Mouse (Mus musculus) hindbrain, embryonic 11.5 days (tissue): ENCODE results near the gene Taf15. TPM values are rescaled to one million over a fixed set of nuclear protein-coding genes. Genes with fewer than 3 reads are reported as not detected.
A peak's percentile ranks its signal among the peaks of the same experiment; 100 is the strongest.

Experiments used
- ATAC-seq: fragments of 200-750 bp; cut with Nextera tagmentation; 2 replicates; pipeline ENCODE4 v1.8.0; 2017; ENCODE audit warnings: mild to moderate bottlenecking, moderate TSS enrichment, moderate library complexity; ENCODE audit not compliant: low FRiP score
- DNase-seq: peaks from one replicate; pipeline ENCODE4 v3.0.0-alpha.2; 2015; ENCODE audit warnings: low spot score
- H3K27ac ChIP-seq: fragments of 300-500 bp; sonication (generic); 2 replicates; pipeline ENCODE4 v1.5.1; 2014; ENCODE audit warnings: mild to moderate bottlenecking, low read depth, low read length
- H3K27me3 ChIP-seq: fragments of 300-500 bp; sonication (generic); 2 replicates; pipeline ENCODE4 v1.6.1; 2014; ENCODE audit warnings: mild to moderate bottlenecking, low read length, moderate library complexity, mixed read lengths; ENCODE audit not compliant: control insufficient read depth, insufficient read depth
- H3K36me3 ChIP-seq: fragments of 300-500 bp; sonication (generic); 2 replicates; pipeline ENCODE4 v1.6.1; 2014; ENCODE audit warnings: mild to moderate bottlenecking, low read length, moderate library complexity, mixed read lengths; ENCODE audit not compliant: control insufficient read depth, insufficient read depth
- H3K4me1 ChIP-seq: fragments of 300-500 bp; sonication (generic); replicated peaks from 2 replicates; pipeline ENCODE4 v1.6.1; 2014; ENCODE audit warnings: low read length, mixed read lengths; ENCODE audit not compliant: control insufficient read depth, insufficient read depth
- H3K4me2 ChIP-seq: fragments of 300-500 bp; sonication (generic); replicated peaks from 2 replicates; pipeline ENCODE4 v1.6.1; 2014; ENCODE audit warnings: mild to moderate bottlenecking, low read depth, low read length
- H3K4me3 ChIP-seq: fragments of 300-500 bp; sonication (generic); 2 replicates; pipeline ENCODE4 v1.5.1; 2014; ENCODE audit warnings: low read depth, low read length
- H3K9ac ChIP-seq: fragments of 300-500 bp; sonication (generic); 2 replicates; pipeline ENCODE4 v1.6.1; 2014; ENCODE audit warnings: low read depth, low read length
- H3K9me3 ChIP-seq: fragments of 300-500 bp; sonication (generic); 2 replicates; pipeline ENCODE4 v1.6.1; 2016; ENCODE audit warnings: low read length; ENCODE audit not compliant: control insufficient read depth
- WGBS: fragments of 180-500 bp; shearing (Covaris S2); extraction: QIAGEN DNeasy Blood & Tissue Kit; methylation state at CpG from one replicate; pipeline ENCODE4 v1.1.7; 2014; 5-methylcytosine and 5-hydroxymethylcytosine counted together
- polyA plus RNA-seq: library from polyadenylated mRNA; unstranded; fragments of >200 nt; fragmentation: Nextera tagmentation; extraction: Ambion mirVana; gene quantifications from 2 replicates; pipeline ENCODE4 v1.2.1, GENCODE M21; 2014

Taf15 gene
- polyA plus RNA-seq, 1 experiment from 2014 or later = 26.6 TPM

GRCm38 (mm10) chr11:83465976-83466375, 6.9 kb upstream of the Taf15 start:
- no peak overlapping the region for H3K4me3 ChIP-seq
- H3K4me2 ChIP-seq = no peak overlapping the region
- H3K9ac ChIP-seq = no peak overlapping the region
- ATAC-seq = no peak
- H3K36me3 ChIP-seq = no peaks in the 10 kb centered on the region
- peaks cover 19% of the 10 kb centered on the region for H3K27me3 ChIP-seq
- DNase-seq = no peak
- 38% methylated on average over 2 of the region's 2 CpGs for WGBS
- H3K9me3 ChIP-seq = no peaks in the 10 kb centered on the region
- H3K27ac ChIP-seq = no peak overlapping the region
- H3K4me1 ChIP-seq = no peaks in the 10 kb centered on the region; the same call in 1 of the 2 replicates

DNA sequence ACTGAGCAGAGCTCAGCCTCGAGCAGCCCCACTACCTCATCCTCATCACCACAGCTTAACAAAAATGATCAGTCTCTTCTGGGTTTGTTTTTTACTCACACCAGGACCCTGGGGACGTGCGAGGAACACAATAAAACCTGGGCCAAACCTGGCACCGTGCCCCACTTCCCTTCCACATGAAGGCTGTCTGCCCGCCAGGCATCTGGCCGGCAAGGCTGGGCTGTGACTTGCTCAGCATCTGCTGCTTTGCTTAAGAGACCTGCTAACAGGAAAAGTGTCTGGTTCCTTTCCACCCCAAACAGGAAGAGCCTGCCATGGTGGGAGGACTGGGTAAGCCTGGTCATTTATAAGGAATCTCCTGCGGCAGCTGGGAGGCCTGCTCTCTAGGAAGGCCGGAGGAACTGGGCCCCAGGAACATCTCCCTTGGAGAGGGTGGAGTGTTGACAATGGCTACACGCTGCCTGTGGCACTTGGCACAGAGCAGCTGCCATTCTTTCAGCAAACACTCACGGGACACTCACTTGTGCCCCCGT, 5.7 kb upstream of the Taf15 start:
- H3K4me3 ChIP-seq = no peak overlapping the region
- H3K9ac ChIP-seq = no peak overlapping the region
- H3K27me3 ChIP-seq = peaks cover 14% of the 10 kb centered on the region
- no peak overlapping the region for H3K27ac ChIP-seq
- H3K36me3 ChIP-seq = no peaks in the 10 kb centered on the region
- DNase-seq (no peak), ATAC-seq (no peak)
- WGBS = 71% methylated on average over 11 of the region's 11 CpGs
- no peaks in the 10 kb centered on the region; the same call in 1 of the 2 replicates for H3K4me1 ChIP-seq
- no peaks in the 10 kb centered on the region for H3K9me3 ChIP-seq
- no peak overlapping the region for H3K4me2 ChIP-seq

GRCm38 (mm10) chr11:83468765-83469164, 4.1 kb upstream of the Taf15 start:
- H3K4me2 ChIP-seq = no peak overlapping the region
- H3K27me3 ChIP-seq = peaks cover 7% of the 10 kb centered on the region; the same call in 1 of the 2 replicates
- no peaks in the 10 kb centered on the region for H3K36me3 ChIP-seq
- H3K9ac ChIP-seq = no peak overlapping the region
- ATAC-seq (no peak), DNase-seq (no peak)
- 88% methylated on average over 3 of the region's 3 CpGs for WGBS
- H3K27ac ChIP-seq = no peak overlapping the region
- no peaks in the 10 kb centered on the region for H3K4me1 ChIP-seq
- no peaks in the 10 kb centered on the region for H3K9me3 ChIP-seq
- H3K4me3 ChIP-seq = no peak overlapping the region

DNA sequence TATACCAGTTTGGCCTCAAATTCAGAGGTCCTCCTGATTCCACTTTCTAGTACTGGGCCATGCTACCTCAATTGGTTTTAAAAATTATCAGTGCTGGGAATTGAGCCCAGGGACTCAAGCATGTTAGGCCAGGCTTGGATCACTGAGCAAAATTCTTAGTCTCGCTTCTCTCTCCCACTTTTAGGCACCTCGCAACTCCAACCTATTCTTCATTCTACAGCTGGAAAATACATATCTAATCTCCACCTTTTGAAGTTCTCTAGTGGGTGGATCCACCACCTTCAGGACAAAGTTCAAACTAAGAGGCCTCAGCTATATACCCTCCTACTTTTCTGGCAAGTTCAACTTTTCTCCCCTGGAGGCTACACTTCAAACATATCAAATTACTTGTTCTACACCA, 1.1 kb upstream of the Taf15 start:
- Histone ChIP-seq H3K27ac (no peak overlapping the region), H3K4me3 (no peak overlapping the region), H3K36me3 (no peaks in the 10 kb centered on the region), H3K4me2 (no peak overlapping the region; the same call in 1 of the 2 replicates), H3K27me3 (no peaks in the 10 kb centered on the region; the same call in 1 of the 2 replicates), H3K9me3 (no peaks in the 10 kb centered on the region), H3K4me1 (no peaks in the 10 kb centered on the region), H3K9ac (no peak overlapping the region)
- no peak for DNase-seq
- WGBS = 82% methylated on average over 2 of the region's 2 CpGs
- ATAC-seq = no peak

DNA sequence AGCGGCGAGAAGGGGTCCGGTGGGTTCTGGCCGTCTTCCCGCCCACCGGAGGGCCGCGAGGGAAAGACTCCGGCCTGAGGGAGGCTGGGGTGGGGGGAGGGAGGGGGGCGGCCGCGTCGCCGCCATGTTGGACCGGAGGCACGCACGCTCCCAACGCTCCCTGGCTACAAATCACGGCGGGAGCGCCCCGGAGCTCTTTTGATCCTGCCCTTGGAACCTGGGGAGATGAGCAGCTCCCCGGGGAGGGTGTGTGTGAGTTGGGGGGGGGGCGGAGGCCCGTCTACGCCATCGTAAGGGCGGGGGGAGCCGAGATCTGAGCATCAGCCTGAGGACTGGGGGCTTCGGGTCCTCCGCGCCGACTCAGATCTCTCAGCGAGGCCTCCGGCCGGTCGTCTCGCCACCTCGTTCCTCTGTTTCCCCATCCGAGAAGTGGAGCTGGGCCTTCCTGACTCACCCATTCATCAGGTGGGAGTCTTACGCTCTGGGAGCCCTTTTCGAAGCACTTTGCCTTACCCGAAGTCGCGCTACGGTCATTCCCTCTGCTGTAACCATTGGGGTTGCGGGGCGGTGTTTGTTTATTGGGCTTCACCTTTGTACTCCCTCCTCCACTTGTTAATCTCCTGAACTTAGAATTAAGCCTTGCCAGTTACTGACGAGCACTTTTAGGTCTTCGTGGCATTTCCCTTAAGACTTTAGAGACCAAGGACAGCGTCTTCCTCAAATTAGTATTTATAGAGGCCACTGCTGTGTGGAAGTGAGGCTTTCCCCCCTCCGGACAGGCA, 540 bp downstream of the Taf15 start:
- ATAC-seq = peak; percentile 89
- H3K4me2 ChIP-seq = peak overlapping the region; percentile 57
- DNase-seq = no peak

DNA sequence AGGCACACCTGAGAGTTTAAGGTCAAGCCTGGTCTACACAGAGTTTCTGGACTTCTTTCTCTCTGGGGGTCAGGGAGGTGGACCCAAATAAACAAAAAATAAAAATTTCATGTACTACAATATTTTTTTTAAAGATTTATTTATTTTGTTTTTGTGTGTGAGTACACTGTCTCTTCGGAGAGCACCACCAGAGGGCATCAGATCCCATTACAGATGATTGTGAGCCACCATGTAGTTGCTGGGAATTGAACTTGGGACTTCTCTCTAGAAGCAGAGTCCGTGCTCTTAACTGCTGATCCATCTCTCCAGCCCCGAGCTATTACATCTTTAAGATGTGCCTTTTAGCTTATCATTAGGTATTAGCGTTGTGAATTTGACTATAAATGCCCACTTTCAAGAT, 18.6 kb downstream of the Taf15 start:
- ATAC-seq = no peak
- Histone ChIP-seq H3K9ac (no peak overlapping the region), H3K36me3 (0 out of 2 replicates have a peak, but pooled peaks cover 4% of the 10 kb centered on the region), H3K4me3 (no peak overlapping the region), H3K4me2 (no peak overlapping the region), H3K4me1 (no peaks in the 10 kb centered on the region), H3K27me3 (no peaks in the 10 kb centered on the region), H3K9me3 (no peaks in the 10 kb centered on the region), H3K27ac (no peak overlapping the region)
- 86% methylated on average over 4 of the region's 4 CpGs for WGBS
- DNase-seq = no peak

More for the DNA sequence above, 540 bp downstream of the Taf15 start:
- Histone ChIP-seq H3K4me3 (peak overlapping the region; percentile 84), H3K9me3 (no peaks in the 10 kb centered on the region), H3K27ac (peak overlapping the region; percentile 98), H3K9ac (peak overlapping the region; percentile 89), H3K36me3 (0 out of 2 replicates have a peak, but pooled peaks cover 3% of the 10 kb centered on the region), H3K4me1 (no peaks in the 10 kb centered on the region), H3K27me3 (no peaks in the 10 kb centered on the region; the same call in 1 of the 2 replicates)
- under 1% methylated on average over 49 of the region's 52 CpGs for WGBS

- no peak overlapping the region for H3K27ac ChIP-seq
- 69% methylated on average over 2 of the region's 2 CpGs for WGBS
- H3K4me3 ChIP-seq = no peak overlapping the region
- no peaks in the 10 kb centered on the region for H3K4me1 ChIP-seq
- ATAC-seq (no peak), DNase-seq (no peak)
- H3K4me2 ChIP-seq = no peak overlapping the region
- no peak overlapping the region for H3K9ac ChIP-seq
- no peaks in the 10 kb centered on the region for H3K9me3 ChIP-seq
- H3K36me3 ChIP-seq = no peaks in the 10 kb centered on the region
- no peaks in the 10 kb centered on the region for H3K27me3 ChIP-seq
These were observed 22.7 kb downstream of the Taf15 start for GRCm38 (mm10) chr11:83495571-83495970.

DNA sequence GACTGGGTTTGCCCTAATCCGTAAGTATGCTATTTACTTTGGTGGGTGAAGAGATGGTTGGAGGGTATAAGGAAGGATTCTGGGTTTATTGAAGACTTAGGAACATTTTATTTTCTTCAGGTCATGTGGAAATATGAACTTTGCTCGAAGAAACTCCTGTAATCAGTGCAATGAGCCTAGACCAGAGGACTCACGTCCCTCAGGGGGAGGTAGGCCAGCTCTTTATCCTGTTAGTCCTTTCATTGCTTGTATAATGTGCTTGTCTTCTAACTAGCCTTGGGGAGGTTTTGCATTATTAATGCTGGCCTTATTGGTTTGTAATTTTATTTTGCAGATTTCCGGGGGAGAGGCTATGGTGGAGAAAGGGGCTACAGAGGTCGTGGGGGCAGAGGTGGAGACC, 31.4 kb downstream of the Taf15 start:
- H3K9ac ChIP-seq = no peak overlapping the region
- H3K4me2 ChIP-seq = no peak overlapping the region
- no peaks in the 10 kb centered on the region for H3K9me3 ChIP-seq
- no peak overlapping the region for H3K27ac ChIP-seq
- no peak for ATAC-seq
- peaks cover 10% of the 10 kb centered on the region for H3K36me3 ChIP-seq
- no peak overlapping the region for H3K4me3 ChIP-seq
- no peaks in the 10 kb centered on the region for H3K4me1 ChIP-seq
- H3K27me3 ChIP-seq = no peaks in the 10 kb centered on the region
- no peak for DNase-seq
- 90% methylated on average over 5 of the region's 5 CpGs for WGBS

GRCm38 (mm10) chr11:83509521-83509920, 36.6 kb downstream of the Taf15 start:
- DNase-seq (no peak), ATAC-seq (no peak)
- Histone ChIP-seq H3K9me3 (no peaks in the 10 kb centered on the region), H3K4me2 (no peak overlapping the region), H3K27me3 (no peaks in the 10 kb centered on the region), H3K4me1 (no peaks in the 10 kb centered on the region), H3K4me3 (no peak overlapping the region), H3K27ac (no peak overlapping the region), H3K36me3 (peaks cover 2% of the 10 kb centered on the region; the same call in 1 of the 2 replicates), H3K9ac (no peak overlapping the region)
